Mouse (Mus musculus): ENCODE measurements at regions not wholly inside any gene's neighbourhood (a gene's known extent, or its start where the extent isn't known, plus 50 kb on each side); places are given as distances from the start of the nearest gene placed in this dataset.

DNA sequence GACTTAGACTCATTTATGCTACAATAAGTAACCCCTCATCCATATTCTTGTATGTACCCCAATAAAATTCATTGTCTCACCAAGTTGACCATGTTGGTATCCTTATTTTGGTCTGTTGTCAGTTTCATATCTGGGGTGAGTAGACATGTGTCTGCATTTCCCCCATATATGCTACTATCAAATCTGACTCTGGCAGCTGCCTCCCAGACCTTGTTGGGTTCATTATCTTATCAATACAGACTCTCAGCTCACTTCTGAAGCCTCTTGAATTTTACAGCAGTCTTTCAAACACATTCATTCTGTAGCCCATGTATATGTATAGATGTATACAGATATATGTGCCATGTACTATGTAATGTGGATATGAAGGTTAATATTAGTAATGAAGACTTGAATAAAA is 67.4 kb upstream of the Adgra3 start:
- peak; percentile 74 for DNase-seq (ENCODE audit: low read depth, low spot score)

DNA sequence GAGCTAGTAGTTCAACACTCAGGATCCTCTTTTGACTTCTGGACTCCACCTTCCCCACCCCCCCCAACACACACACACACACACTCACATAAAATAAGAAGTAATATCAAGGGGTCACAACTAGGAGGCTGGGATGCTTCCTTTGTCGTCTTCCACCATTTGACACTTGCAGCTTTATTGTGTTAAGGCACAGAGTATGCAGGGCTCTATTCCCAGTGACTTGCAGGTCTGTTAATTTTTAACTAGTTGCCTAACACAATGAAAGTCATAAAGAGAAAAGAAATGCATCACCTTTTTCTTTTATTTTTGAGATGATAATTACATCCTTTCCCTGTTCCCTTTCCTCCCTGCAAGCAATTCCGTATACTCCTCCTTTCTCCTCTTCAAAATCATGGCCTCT is 66.9 kb upstream of the Adgra3 start:
- DNase-seq (ENCODE audit: low read depth, low spot score), result peak; percentile 44

DNA sequence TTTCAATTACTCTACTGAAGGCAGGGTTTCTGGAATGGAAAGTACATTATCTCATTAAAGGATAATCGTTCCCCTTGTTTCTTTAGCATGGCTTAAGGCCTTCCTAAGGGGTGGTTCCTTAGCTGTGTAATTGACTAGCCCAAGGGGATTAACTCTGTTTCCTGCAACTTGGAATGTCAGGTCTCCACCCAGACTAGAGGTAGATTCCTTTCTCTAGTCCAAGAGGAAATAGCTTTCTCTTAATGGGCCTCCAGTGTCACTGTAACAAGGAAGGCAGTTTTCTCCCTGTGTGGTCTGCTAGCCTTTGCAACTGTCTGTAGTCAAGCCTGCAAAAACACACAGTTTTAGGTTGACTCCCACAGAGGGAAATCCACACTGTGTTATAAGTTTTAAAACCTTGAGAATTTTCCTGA is 64.0 kb upstream of the Adgra3 start:
- DNase-seq (ENCODE audit: low read depth, low spot score), result no peak

DNA sequence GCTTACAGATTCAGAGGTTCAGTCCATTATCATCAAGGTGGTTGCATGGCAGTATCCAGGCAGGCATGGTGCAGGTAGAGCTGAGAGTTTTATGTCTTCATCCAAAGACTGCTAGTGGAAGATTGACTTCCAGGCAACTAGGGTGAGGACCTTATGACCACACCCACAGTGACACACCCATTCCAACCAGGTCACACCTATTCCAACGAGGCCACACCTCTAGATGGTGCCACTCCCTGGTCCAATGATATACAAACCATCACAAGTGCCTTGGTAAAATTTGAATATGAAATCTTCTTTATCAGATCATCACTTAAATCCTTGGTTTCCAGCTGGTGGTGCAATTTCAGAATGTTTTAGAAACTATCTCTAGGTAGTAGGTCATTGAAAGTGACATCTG is 61.1 kb upstream of the Adgra3 start:
- peak; percentile 34 for DNase-seq (ENCODE audit: low read depth, low spot score)
